8 mouse cellular contexts compared by ENCODE assay signal in the genomic region with DNA sequence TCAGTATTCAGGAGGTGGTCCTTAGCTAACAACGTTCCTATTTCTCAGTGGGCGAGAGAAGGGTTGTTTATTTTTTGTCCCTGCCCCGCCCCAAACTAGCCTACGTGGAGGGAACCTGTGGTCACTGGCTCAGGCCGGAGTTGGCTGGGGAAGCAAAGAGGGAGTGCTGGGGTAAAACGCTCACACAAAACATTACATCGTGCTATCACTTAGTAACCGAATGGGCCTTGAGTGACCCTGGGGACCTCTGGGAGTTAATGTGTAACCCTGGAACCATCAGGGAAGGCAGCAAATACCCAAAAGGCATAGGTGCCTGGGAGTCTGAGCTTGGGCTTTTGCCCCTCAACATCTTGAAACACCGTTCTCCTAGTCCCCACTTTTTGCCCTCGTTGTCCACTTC. TPM values are rescaled to one million over a fixed set of nuclear protein-coding genes. Genes with fewer than 3 reads are reported as not detected.
DNase-seq lines count a peak whose midpoint lies in the region; ATAC-seq and TF ChIP-seq lines count a peak whose summit lies in the region.

No protein-coding gene starts in this region.

- 0 out of 2 replicates have a peak, but pooled peaks have one; percentile 45 for TF ChIP-seq EP300 in liver, postnatal 0 days (IDR thresholded peaks at IDR 0.05; ENCODE audit: low read depth)

- no peak for DNase-seq in layer of hippocampus, adult 2 months (ENCODE audit: low spot score in 2 of 2)
- DNase-seq in layer of hippocampus, adult 8-10 months (ENCODE audit: low spot score in 2 of 2): no peak
- DNase-seq in hindbrain, postnatal 0 days (ENCODE audit: low spot score): no peak
- peak; percentile 78 for DNase-seq in liver, postnatal 0 days
- no peak for DNase-seq in urinary bladder, postnatal 4 days (ENCODE audit: low spot score in 2 of 2)
- DNase-seq in thymus, postnatal 25 days: no peak

- H3K4me1 ChIP-seq in embryonic facial prominence, embryonic 13.5 days: peaks cover 50% of the 10 kb centered on the region
- H3K4me1 ChIP-seq in hindbrain, postnatal 0 days (ENCODE audit: insufficient read depth, low read length): peaks cover 17% of the 10 kb centered on the region
- H3K4me1 ChIP-seq in liver, postnatal 0 days (ENCODE audit: insufficient read depth): peaks cover 46% of the 10 kb centered on the region
- peaks cover 24% of the 10 kb centered on the region for H3K4me1 ChIP-seq in olfactory bulb, adult 2 months (ENCODE audit: control insufficient read depth, insufficient read depth, low read length)

- TF ChIP-seq POLR2A in olfactory bulb, adult 2 months (IDR thresholded peaks at IDR 0.05; ENCODE audit: insufficient read depth, low read depth, low read length): no peak

- H3K4me2 ChIP-seq in embryonic facial prominence, embryonic 13.5 days: peak overlapping the region; percentile 77
- peak overlapping the region; percentile 59 for H3K4me2 ChIP-seq in hindbrain, postnatal 0 days (ENCODE audit: low read depth, low read length)
- peak overlapping the region; percentile 96 for H3K4me2 ChIP-seq in liver, postnatal 0 days (ENCODE audit: low read depth, low read length)

- no peaks in the 10 kb centered on the region for H3K9me3 ChIP-seq in embryonic facial prominence, embryonic 13.5 days
- H3K9me3 ChIP-seq in hindbrain, postnatal 0 days (ENCODE audit: low read length): no peaks in the 10 kb centered on the region
- no peaks in the 10 kb centered on the region for H3K9me3 ChIP-seq in liver, postnatal 0 days (ENCODE audit: low read length)

- H3K27ac ChIP-seq in layer of hippocampus, adult 2 months: peak overlapping the region; percentile 82
- peak overlapping the region; percentile 96 for H3K27ac ChIP-seq in embryonic facial prominence, embryonic 13.5 days
- H3K27ac ChIP-seq in hindbrain, postnatal 0 days: peak overlapping the region; percentile 91
- H3K27ac ChIP-seq in liver, postnatal 0 days (ENCODE audit: low read depth): peak overlapping the region; percentile 96
- no peak overlapping the region for H3K27ac ChIP-seq in olfactory bulb, adult 2 months (ENCODE audit: insufficient read depth, low read depth, low read length)

- H3K27me3 ChIP-seq in embryonic facial prominence, embryonic 13.5 days: no peaks in the 10 kb centered on the region
- H3K27me3 ChIP-seq in hindbrain, postnatal 0 days (ENCODE audit: insufficient read depth, low read length): no peaks in the 10 kb centered on the region
- no peaks in the 10 kb centered on the region for H3K27me3 ChIP-seq in liver, postnatal 0 days (ENCODE audit: insufficient read depth, low read length)

- H3K4me3 ChIP-seq in layer of hippocampus, adult 2 months: peak overlapping the region; percentile 62
- peak overlapping the region; percentile 62 for H3K4me3 ChIP-seq in embryonic facial prominence, embryonic 13.5 days
- peak overlapping the region; percentile 55 for H3K4me3 ChIP-seq in hindbrain, postnatal 0 days (ENCODE audit: low read length)
- H3K4me3 ChIP-seq in liver, postnatal 0 days (ENCODE audit: low read depth, low read length): peak overlapping the region; percentile 81
- H3K4me3 ChIP-seq in olfactory bulb, adult 2 months (ENCODE audit: insufficient read depth, low read depth, low read length): peak overlapping the region; percentile 6; the same call in 1 of the 2 replicates

- peaks cover 32% of the 10 kb centered on the region for H3K36me3 ChIP-seq in embryonic facial prominence, embryonic 13.5 days
- H3K36me3 ChIP-seq in hindbrain, postnatal 0 days (ENCODE audit: insufficient read depth, low read length): peaks cover 22% of the 10 kb centered on the region
- peaks cover 29% of the 10 kb centered on the region for H3K36me3 ChIP-seq in liver, postnatal 0 days (replicated peaks; ENCODE audit: insufficient read depth, low read length)

- no peak for TF ChIP-seq CTCF in layer of hippocampus, adult 2 months (conservative IDR thresholded peaks at IDR 0.05)
- no peak for TF ChIP-seq CTCF in hindbrain, postnatal 0 days (IDR thresholded peaks at IDR 0.05; ENCODE audit: low read depth)
- no peak for TF ChIP-seq CTCF in liver, postnatal 0 days (IDR thresholded peaks at IDR 0.05; ENCODE audit: low read depth)
- no peak for TF ChIP-seq CTCF in olfactory bulb, adult 2 months (IDR thresholded peaks at IDR 0.05; ENCODE audit: insufficient read depth, low read depth, low read length)

- H3K9ac ChIP-seq in embryonic facial prominence, embryonic 13.5 days: peak overlapping the region; percentile 77
- 0 out of 2 replicates have a peak overlapping the region, but pooled peaks have one; percentile 9 for H3K9ac ChIP-seq in hindbrain, postnatal 0 days (replicated peaks; ENCODE audit: low read length)
- H3K9ac ChIP-seq in liver, postnatal 0 days (replicated peaks): peak overlapping the region; percentile 84

- no peak for ATAC-seq in embryonic facial prominence, embryonic 13.5 days (ENCODE audit: insufficient number of reproducible peaks, insufficient read depth, low FRiP score, low TSS enrichment, low read depth)
- no peak for ATAC-seq in hindbrain, postnatal 0 days
- peak; percentile 66 for ATAC-seq in liver, postnatal 0 days

- 2% methylated on average over 10 of the region's 10 CpGs for WGBS in embryonic facial prominence, embryonic 13.5 days
- 2% methylated on average over 10 of the region's 10 CpGs for WGBS in hindbrain, postnatal 0 days
- 0% methylated on average over 10 of the region's 10 CpGs for WGBS in liver, postnatal 0 days (ENCODE audit: insufficient replicate concordance)
- 4% methylated on average over 10 of the region's 10 CpGs for WGBS in olfactory bulb, adult 2 months

RNA-seq across cellular contexts. Expression of a gene that starts 0.9 kb away (rescaled TPM):
- 10 to 100 TPM; 21.1 to 24.3 TPM for total RNA-seq in layer of hippocampus, adult 2 months (2021)
- total RNA-seq in layer of hippocampus, adult 8-10 months (2022): 10 to 100 TPM; 16.6 to 24.8 (median 23.8) TPM
- polyA plus RNA-seq in embryonic facial prominence, embryonic 13.5 days (2015; fragmentation: Nextera tagmentation; extraction: Ambion mirVana): 15.4 and 17.2 TPM in 2 replicates
- 37.5 and 46.1 TPM in 2 replicates for total RNA-seq in hindbrain, postnatal 0 days (2014; rRNA removed)
- 36.8 and 42.6 TPM in 2 replicates for polyA plus RNA-seq in hindbrain, postnatal 0 days (2015; fragmentation: Nextera tagmentation; extraction: Ambion mirVana)
- 38.2 and 40.3 TPM in 2 replicates for polyA plus RNA-seq in liver, postnatal 0 days (2015; fragmentation: Nextera tagmentation; extraction: Ambion mirVana)
- polyA plus RNA-seq in olfactory bulb, adult 2 months (2012; ENCODE audit: insufficient read depth, insufficient read length, low replicate concordance, missing spikeins): not detected in 2 replicates

RNA-seq across cellular contexts. Expression of a gene that starts 1.0 kb away (rescaled TPM):
- total RNA-seq in layer of hippocampus, adult 2 months (2021): 1 to 10 TPM; 2.6 to 3.3 TPM
- 1 to 10 TPM; 3.0 to 3.5 (median 3.3) TPM for total RNA-seq in layer of hippocampus, adult 8-10 months (2022)
- polyA plus RNA-seq in embryonic facial prominence, embryonic 13.5 days (2015; fragmentation: Nextera tagmentation; extraction: Ambion mirVana): 17.4 and 18.1 TPM in 2 replicates
- total RNA-seq in hindbrain, postnatal 0 days (2014; rRNA removed): 7.6 and 11.8 TPM in 2 replicates
- polyA plus RNA-seq in hindbrain, postnatal 0 days (2015; fragmentation: Nextera tagmentation; extraction: Ambion mirVana): 7.3 and 7.7 TPM in 2 replicates
- 4.9 and 5.4 TPM in 2 replicates for polyA plus RNA-seq in liver, postnatal 0 days (2015; fragmentation: Nextera tagmentation; extraction: Ambion mirVana)
- polyA plus RNA-seq in olfactory bulb, adult 2 months (2012; ENCODE audit: insufficient read depth, insufficient read length, low replicate concordance, missing spikeins): not detected in 2 replicates

RNA-seq across cellular contexts. Expression of a gene that starts 5.9 kb away (rescaled TPM):
- total RNA-seq in layer of hippocampus, adult 2 months (2021): 100 to 1,000 TPM; 747 to 755 TPM
- 100 to 1,000 TPM; 606 to 878 (median 722) TPM for total RNA-seq in layer of hippocampus, adult 8-10 months (2022)
- 1,597 and 1,678 TPM in 2 replicates for polyA plus RNA-seq in embryonic facial prominence, embryonic 13.5 days (2015; fragmentation: Nextera tagmentation; extraction: Ambion mirVana)
- 418 and 469 TPM in 2 replicates for total RNA-seq in hindbrain, postnatal 0 days (2014; rRNA removed)
- polyA plus RNA-seq in hindbrain, postnatal 0 days (2015; fragmentation: Nextera tagmentation; extraction: Ambion mirVana): 906 and 915 TPM in 2 replicates
- 732 and 758 TPM in 2 replicates for polyA plus RNA-seq in liver, postnatal 0 days (2015; fragmentation: Nextera tagmentation; extraction: Ambion mirVana)
- 1,288 TPM in 1 of 2 replicates, not detected in the other for polyA plus RNA-seq in olfactory bulb, adult 2 months (2012; ENCODE audit: insufficient read depth, insufficient read length, low replicate concordance, missing spikeins)

RNA-seq across cellular contexts. Expression of a gene that starts 10.8 kb away (rescaled TPM):
- total RNA-seq in layer of hippocampus, adult 2 months (2021): 10 to 100 TPM; 33.3 TPM
- total RNA-seq in layer of hippocampus, adult 8-10 months (2022): 10 to 100 TPM; 28.2 to 39.4 (median 36.4) TPM
- 172 and 188 TPM in 2 replicates for polyA plus RNA-seq in embryonic facial prominence, embryonic 13.5 days (2015; fragmentation: Nextera tagmentation; extraction: Ambion mirVana)
- 85.6 and 96.4 TPM in 2 replicates for total RNA-seq in hindbrain, postnatal 0 days (2014; rRNA removed)
- polyA plus RNA-seq in hindbrain, postnatal 0 days (2015; fragmentation: Nextera tagmentation; extraction: Ambion mirVana): 63.5 and 76.2 TPM in 2 replicates
- 26.6 and 28.9 TPM in 2 replicates for polyA plus RNA-seq in liver, postnatal 0 days (2015; fragmentation: Nextera tagmentation; extraction: Ambion mirVana)
- not detected in 2 replicates for polyA plus RNA-seq in olfactory bulb, adult 2 months (2012; ENCODE audit: insufficient read depth, insufficient read length, low replicate concordance, missing spikeins)

RNA-seq across cellular contexts. Expression of a gene that starts 12.0 kb away (rescaled TPM):
- total RNA-seq in layer of hippocampus, adult 2 months (2021): 10 to 100 TPM; 11.1 to 13.3 TPM
- 10 to 100 TPM in 3 of 4 experiments, 1 to 10 TPM in 1; 9.2 to 11.1 (median 10.4) TPM for total RNA-seq in layer of hippocampus, adult 8-10 months (2022)
- 91.5 and 103 TPM in 2 replicates for polyA plus RNA-seq in embryonic facial prominence, embryonic 13.5 days (2015; fragmentation: Nextera tagmentation; extraction: Ambion mirVana)
- 124 and 130 TPM in 2 replicates for total RNA-seq in hindbrain, postnatal 0 days (2014; rRNA removed)
- 79.5 and 88.7 TPM in 2 replicates for polyA plus RNA-seq in hindbrain, postnatal 0 days (2015; fragmentation: Nextera tagmentation; extraction: Ambion mirVana)
- polyA plus RNA-seq in liver, postnatal 0 days (2015; fragmentation: Nextera tagmentation; extraction: Ambion mirVana): 15.3 and 18.9 TPM in 2 replicates
- polyA plus RNA-seq in olfactory bulb, adult 2 months (2012; ENCODE audit: insufficient read depth, insufficient read length, low replicate concordance, missing spikeins): not detected in 2 replicates

Comparison
In these comparisons a context has a peak if more than half of its experiments do, and no peak if none do; other contexts are left out.
1. H3K4me3 ChIP-seq: peak in every context shown above with its lines; median percentile 81 in liver, postnatal 0 days; 62 in layer of hippocampus, adult 2 months; 62 in embryonic facial prominence, embryonic 13.5 days; 55 in hindbrain, postnatal 0 days; 6 in olfactory bulb, adult 2 months.
2. H3K9ac ChIP-seq: peak in every context shown above with its lines; median percentile 84 in liver, postnatal 0 days; 77 in embryonic facial prominence, embryonic 13.5 days; 9 in hindbrain, postnatal 0 days.
3. RNA of a gene that starts 0.9 kb away (polyA plus RNA-seq): 38.2 to 40.3 TPM in liver, postnatal 0 days, 36.8 to 42.6 TPM in hindbrain, postnatal 0 days and 15.4 to 17.2 TPM in embryonic facial prominence, embryonic 13.5 days; not detected in olfactory bulb, adult 2 months; every median in the first group is over 10 times any median in the second.
4. Peak in every context shown above with its lines, with median percentiles within 50 percentile points of each other: H3K4me2 ChIP-seq.